Mouse (Mus musculus) T-helper 2 cell (primary cell): ENCODE measurements around the gene Aamp.

Experiments
- in situ Hi-C: fragments of 300-600 bp; cut with MboI, MseI; formaldehyde crosslinking; loops from one replicate; pipeline ENCODE4 v1.15.1; 2025; ENCODE audit warnings: high pct_unique_total_duplicates

Aamp gene

DNA sequence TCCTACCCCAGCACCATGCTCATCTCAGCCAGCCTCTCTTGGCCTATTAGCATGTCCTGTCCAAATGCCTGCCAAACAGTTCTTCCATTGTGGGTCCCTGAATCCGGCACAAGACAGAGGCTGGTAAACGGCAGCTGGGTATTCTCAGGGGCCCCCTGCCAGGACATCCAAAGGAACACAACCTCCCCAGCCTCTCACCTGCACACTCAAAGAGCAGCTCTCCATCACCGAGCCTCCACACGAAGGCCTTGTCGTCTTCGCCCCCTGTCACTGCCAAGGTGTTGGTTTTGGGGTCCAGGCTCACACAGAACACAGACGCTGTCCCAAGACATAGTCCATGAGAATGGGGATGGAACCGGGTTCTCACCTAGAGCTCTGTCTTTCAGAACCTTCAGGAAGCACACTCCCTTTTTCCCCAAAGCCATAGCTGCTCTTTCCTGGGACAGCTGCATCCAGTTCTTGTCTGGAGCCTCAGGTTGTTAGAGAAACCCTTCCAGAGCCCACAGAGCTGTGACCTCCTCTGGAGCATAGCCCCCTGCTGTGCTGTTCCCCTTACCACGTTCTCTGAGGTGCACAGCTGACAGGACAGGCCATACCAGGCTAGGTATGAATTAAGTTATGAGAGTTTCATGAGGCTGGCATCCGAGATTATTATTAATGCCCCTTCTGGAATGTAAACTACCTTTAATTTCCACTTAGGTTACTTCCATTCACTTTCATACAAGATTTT is 1.5 kb downstream of the Aamp start:
- in situ Hi-C loops, result loop anchor here (5.0 kb wide), 1 partner anchor 1034 kb away; the partner anchor contains the start of gene Dnpep

DNA sequence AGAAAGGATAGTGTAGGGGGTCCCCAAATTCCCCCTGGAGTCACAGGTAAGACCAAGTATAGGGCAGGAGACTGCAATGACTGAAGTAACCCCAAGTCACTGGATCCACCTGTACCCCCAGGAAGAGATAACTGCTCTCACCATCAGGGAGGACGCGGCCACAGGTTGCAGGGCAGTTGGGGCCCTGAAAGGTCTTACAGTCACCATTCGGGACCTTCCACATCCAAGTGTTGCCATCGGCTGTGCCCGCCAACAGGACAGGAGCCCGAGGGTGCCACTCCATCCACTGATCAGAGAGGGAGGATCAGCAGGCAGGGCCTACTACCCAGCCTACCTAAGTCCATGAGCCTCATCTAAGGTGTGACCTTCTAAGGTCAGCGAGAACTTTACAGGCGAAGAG is 2.7 kb downstream of the Aamp start:
- in situ Hi-C loops, result loop anchor here (5.0 kb wide), 1 partner anchor 1035 kb away; the partner anchor contains the start of gene Dnpep

DNA sequence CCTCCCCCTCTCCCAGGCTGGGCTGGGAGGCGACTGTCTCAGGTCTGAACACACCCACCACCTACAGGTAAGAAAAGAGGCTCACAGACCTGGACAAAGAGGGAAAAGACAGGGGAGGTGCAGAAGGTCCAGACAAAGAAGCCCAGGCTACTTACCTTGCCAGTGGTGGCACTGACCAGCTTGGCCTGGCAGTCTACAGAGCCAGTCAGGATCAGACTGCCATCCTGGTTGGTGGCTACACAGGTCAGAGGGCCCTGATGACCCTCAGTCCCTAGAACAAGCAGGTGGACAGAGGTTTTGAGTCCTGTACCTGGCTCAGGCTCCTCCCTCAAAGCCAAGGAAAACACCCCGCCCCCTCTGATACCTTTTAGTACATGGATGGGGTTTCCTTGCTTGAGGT is 3.2 kb downstream of the Aamp start:
- in situ Hi-C loops, result loop anchor here (5.0 kb wide), 1 partner anchor 1036 kb away; the partner anchor contains the start of gene Dnpep

DNA sequence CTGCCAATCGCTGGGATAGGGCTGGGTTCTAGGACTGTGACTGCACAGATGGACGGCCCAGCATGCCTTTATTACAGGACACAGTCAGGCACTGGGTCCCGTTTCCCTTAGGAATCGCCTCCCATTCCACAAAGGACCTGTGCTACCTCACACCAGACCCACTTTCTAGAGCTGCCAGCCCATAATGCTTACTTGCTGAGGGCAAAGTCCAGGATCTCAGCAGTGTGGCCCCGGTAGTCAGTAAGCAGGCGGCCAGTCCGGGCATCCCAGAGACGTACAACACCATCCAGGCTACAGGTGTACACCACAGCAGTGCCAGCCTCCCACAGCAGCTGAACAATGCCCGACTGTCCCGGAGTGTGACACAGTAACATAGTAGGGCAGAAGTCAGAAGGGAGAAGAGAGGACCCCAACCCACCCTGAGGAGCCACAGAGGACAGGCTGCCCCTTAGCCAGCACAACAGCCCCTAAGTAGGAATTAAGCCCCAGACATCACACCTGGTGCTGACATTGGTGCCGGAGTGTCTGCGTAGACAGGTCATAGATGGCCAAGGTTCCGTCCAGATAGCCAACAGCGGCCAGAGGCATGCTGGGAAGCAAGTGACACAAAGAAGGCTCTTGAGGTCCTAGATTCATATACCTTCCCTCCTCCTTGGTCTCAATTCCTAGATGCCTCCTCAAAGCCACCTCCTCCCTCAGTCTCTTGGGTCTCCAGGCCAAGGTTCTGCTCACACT is 3.8 kb downstream of the Aamp start:
- in situ Hi-C loops, result loop anchor here (5.0 kb wide), 1 partner anchor 1037 kb away; the partner anchor contains the start of gene Dnpep

DNA sequence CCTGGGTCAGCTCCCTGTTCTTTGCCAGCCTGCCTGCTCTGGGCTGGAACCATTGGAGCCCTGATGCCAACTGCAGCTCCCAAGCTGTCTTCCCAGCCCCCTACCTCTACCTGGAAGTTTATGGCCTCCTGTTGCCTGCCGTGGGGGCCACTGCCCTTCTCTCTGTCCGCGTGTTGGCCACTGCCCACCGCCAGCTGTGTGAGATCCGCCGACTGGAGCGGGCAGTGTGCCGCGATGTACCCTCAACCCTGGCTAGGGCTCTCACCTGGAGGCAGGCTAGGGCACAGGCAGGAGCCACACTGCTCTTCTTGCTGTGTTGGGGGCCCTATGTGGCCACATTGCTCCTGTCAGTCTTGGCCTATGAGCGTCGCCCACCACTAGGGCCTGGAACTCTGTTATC is 5.5 kb downstream of the Aamp start:
- in situ Hi-C loops, result no loop called here

DNA sequence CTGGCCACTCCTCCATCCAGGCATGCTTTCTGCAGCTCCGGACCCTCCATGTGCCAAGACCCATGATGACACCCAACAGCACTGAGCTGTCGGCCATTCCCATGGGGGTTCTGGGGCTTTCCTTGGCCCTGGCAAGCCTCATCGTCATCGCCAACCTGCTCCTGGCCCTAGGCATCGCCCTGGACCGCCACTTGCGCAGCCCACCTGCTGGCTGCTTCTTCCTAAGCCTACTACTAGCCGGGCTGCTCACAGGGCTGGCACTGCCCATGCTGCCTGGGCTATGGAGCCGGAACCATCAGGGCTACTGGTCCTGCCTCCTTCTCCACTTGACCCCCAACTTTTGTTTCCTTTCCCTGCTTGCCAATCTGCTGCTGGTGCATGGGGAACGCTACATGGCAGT is 6.0 kb downstream of the Aamp start, which contains the start of gene Gpbar1:
Gene Gpbar1, plus strand, starts transcription at position 13 of the 400 bp plus-strand sequence.
- in situ Hi-C loops, result no loop called here

DNA sequence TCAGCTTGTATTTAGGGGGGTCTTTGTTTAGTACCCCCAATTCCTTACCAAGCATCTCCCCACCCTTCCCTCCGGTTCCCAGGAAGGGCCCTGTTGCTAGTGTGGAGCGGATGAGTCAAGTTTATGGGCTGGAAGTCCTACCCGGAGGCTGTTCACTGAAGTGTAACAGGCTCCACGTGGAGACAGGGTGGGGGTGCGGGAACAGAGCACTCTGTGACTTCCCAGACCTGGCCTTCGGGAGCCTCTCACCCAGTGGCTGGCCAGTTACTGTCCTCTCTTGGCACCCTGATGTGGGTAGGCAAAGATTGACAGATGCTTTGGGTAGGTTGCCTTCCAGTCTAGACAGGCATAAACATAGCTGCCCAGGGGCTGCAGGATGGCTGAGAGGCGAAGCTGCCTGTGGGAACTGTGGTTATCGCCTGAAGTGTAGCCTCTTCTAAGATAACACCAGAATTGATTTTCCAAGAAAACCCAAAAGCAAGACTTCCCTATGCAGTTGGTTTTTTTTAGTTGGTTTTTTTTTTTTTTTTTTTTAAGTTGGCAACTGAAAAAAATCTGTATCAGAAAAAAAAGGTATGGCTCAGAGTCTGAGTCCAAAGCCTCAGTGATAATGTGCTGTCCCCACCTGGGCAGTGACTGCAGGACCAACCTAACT is 6.5 kb downstream of the Aamp start:
- in situ Hi-C loops, result no loop called here

DNA sequence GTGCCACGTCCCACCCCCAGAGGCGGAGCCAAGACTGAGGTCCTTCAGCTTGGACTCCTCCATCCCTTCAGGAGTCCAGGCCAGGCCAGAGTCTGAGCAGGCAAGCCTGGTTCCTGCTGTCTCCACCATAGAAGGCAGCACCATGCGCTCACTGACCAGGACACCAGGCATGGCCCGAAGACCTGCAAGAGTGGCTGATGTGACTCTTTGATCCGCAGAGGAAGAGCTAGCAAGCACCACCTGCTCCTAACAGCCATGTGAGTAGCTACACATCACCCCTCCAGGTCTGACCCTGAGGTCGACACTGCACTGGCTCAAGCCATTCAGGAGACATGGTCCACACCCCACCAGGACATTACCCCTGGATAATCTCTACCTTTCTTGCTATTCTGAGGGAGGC is 7.5 kb downstream of the Aamp start:
- in situ Hi-C loops, result no loop called here

DNA sequence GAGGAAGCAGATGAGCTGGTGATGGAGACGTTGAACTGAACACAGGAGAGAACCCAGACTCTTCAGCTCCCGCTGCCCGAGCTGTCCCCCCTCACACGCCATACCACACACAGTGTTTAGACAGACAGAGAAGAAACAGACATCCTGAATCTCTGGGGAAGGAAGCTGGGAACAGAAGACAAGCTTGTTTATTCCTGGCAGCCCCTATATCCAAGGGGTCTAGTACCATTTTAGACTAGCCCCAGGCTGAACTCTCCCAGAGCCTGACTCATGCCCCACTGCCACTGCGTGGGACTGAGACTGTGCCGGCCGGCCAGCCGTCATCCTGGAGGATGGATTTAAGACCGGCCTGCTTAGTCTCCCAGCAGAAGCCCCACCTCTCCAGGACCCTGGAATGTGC is 9.5 kb downstream of the Aamp start:
- in situ Hi-C loops, result no loop called here

DNA sequence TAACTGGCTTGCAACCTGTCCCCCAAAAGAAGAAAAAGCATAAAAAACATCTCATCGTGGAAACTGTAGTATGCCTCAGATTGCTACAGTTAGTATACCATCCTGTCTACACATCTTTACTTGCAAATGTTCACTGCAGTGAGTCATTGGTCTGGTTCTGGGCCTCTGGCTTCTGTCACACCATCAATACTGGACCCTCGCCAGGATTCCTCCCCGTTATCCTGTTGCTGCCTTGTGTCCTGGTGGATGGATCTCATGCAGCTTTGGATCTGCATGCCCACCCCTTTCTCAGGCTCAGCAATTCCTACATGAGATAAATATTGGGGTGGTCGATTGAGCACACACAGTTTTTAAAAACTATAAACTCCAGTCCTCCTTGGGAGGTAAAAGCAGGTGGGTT is 12.9 kb downstream of the Aamp start:
- in situ Hi-C loops, result no loop called here

DNA sequence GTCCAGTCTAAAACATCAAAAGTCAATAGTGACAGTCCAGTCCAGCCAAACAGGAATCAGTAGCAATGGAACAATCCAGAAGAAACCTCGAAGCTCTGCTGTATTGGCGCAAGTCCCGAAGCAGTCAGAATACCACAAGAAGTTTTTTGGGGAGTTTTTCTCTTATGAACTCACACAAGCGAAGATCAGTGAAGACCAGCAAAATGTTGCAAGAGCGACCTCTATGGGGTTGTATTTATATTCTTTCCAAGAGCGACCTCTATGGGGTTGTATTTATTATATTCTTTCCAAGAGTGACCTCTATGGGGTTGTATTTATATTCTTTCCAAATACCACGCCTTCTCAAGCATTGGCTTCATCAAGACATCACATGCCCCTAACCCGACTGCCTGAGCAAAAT is 15.8 kb downstream of the Aamp start:
- in situ Hi-C loops, result loop anchor here (10.0 kb wide), 1 partner anchor 306 kb away; no protein-coding TSS in a partner anchor

DNA sequence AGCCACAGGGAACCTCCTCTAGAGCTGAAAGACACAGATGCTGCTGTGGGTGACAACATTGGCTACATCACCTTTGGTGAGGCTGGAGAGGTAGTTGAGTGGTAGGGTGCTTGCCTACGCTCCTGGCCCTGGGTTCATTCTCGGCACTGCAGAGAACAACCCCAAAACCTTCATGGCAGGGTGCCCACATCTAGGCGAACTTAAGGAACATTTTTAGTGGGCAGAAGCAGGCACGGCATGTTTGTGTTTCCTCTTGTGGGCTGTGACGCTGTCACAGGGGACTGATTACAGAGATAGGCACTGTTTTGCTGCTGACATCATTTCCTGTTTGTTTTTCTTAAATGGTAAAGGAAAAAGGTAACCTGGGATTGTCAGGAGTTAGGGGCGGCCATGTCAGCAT is 22.0 kb downstream of the Aamp start:
- in situ Hi-C loops, result loop anchor here (10.0 kb wide), 1 partner anchor 312 kb away; no protein-coding TSS in a partner anchor

DNA sequence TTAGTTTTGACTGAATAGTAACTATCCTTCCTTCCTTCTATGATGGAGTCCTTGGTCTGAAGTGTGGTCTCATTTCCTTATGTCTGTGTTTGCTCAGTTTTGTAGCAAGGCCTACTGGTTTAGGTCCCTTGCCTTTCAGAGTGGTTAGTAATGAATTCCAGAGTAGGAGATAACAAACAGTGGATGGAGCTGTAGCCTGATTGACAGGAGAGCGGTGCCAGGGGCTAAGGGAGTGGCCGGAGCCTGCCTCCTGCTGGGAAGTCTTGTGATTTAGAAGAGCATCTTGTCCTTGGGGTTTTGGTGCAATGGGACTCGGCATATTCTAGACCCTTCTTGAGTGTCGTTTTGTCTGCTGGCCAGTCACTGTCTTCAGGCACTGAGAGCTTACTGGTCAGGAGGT is 27.8 kb downstream of the Aamp start:
- in situ Hi-C loops, result no loop called here

DNA sequence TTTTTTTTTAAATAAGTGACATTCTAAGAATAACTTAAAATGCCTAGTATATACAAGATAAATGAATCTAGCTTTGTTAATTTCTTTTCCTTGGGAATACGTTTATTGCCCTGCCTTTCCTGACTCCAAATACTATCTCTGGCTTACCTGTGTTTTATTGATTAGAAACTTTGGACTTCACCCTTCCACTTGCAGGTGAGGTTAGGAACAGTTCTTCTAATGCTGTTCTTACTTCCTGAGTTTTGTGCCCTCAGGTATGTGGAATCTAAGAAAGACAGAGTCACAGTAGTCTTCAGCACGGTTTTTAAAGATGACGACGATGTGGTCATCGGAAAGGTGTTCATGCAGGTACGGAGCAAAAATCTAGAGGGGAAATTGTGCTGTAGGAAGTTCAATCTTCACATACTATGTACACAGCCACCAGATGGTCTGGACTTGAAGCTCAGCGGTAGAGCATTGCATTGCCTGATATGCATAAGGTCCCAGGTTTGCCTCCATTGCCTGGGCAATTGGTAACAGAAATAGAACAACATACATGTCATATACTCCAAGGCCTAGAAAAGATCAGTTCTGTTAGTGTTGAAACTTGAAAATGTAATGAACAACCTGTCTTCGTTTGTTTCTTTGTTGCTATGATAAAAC is 28.7 kb downstream of the Aamp start:
- in situ Hi-C loops, result no loop called here

DNA sequence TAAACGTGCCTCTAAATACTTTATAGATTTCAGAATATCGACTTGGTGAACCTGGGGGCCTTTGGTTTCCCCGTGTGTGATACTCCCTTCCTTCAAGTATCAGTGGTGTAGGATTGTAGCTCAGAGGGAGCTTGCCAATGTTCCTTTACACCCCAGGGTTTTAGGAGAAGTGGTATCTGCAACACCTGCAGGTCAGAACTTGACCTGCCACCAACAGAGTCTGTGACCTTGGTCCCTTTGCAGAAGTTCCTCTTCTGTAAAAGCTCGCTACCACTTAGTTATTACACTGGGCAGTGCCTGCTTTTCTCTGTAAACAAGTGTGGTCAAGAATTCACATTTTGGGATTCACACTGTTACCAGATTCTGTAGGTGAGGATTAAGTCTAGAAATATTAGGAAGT is 34.4 kb downstream of the Aamp start:
- in situ Hi-C loops, result no loop called here

DNA sequence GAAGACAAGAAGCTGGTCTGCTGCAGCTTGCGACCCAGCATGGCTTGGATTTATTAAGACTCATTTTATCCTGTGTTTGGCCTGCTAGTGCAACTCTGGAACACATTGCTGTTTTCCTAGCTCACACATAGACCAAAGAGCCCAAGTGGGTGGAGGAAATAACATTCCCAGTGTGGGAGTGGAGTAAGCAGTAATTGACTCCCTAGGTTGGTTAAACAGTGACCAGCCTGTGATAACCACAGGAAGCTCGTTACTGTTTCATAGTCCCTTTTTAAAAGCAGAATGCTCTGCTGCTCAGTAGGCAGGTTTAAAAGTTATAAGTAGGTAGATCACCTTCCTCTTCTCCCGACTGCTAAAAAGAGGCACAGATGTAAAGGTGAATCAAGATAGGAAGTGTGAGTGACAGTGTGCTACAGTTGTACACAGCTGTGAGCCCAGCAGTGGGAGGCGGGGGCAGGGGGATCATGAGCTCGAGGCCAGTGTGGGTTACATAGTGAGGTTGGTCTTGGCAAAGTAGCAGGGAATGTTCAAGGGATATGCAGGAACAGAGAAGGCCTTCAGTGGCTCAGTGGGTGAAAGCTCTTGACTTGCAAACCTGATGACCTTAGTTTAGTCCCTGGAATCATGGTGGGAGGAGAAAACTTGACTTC is 35.1 kb downstream of the Aamp start:
- in situ Hi-C loops, result loop anchor here (25.0 kb wide), 1 partner anchor 963 kb away; the partner anchor contains the start of genes Glb1l, Stk16 and Tuba4a

DNA sequence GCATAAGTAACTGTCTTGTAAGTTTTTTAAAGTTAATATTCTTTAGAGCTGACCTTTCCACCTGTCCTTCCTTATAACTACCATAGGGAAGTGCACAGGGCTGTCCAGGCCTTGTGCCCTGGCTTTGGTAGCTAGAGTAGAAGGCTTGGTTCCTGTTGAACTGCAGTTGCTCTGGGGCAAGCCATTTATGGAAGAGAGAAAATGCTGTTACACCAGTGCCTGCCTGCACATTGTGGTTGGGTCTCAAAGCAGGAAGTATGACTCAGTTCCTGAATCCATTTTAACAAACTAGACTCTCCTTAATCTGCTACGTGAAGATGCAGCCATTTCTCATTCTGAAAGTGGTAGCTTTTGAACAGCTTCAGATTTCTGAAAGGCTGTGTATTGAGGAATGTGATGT is 35.7 kb downstream of the Aamp start:
- in situ Hi-C loops, result loop anchor here (25.0 kb wide), 1 partner anchor 964 kb away; the partner anchor contains the start of genes Glb1l, Stk16 and Tuba4a

DNA sequence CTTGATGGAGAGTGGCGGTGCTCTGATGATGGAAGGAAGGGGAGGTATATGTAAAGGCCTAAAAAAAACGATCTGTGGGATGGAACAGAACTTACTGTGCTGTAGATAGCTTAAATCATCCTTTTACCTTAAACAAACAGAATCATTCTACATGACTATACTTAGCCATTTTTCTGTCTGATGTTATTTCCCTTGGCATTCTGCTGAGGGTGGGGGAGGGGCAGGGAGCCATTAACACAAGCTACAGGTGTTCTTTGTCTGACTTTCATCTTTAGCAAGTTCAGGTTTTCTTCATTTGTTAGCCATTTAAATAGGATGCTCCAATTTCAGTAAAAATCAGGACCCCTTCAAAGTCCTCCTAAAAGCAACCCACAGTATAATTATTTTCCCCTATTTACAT is 39.0 kb downstream of the Aamp start:
- in situ Hi-C loops, result loop anchor here (25.0 kb wide), 1 partner anchor 967 kb away; the partner anchor contains the start of genes Glb1l, Stk16 and Tuba4a

DNA sequence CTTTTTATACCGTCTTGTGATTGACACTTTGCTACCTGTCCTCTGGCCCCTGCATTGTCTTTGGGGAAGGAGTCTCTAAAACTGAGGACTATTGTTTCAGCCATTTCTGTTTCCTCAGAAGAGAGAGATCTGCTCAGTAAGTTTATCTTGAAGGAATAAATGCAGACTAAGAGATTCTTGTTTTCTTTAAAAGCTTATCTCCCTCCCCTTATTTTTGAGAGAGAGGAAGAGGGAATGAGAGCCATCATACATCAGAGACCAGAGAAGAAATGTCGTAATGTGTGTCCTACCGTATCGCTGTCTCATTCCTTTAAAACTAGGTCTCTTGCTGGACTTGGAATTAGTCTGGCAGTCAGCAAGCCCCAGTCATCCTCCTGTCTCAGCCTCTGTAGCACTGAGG is 43.7 kb downstream of the Aamp start:
- in situ Hi-C loops, result loop anchor here (25.0 kb wide), 1 partner anchor 971 kb away; the partner anchor contains the start of genes Glb1l, Stk16 and Tuba4a

DNA sequence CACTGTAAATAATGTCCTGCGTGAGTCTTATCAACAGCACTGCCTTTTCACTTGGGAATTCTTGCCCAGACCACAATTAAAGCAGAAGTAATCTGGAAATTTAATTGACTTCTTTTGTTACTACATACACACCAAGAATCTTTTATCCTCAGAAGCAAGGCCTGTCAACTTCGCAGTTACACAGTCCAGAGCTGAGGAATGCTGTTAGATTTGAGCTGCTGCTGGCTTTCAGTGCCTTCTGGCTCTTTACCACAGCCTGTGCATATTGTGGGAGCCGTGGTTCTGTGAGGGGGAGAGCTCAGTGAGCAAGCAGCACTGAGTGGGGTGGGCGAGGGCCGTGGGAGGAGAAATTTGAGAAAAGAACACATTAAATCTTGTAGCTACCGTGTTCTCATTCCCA is 44.2 kb downstream of the Aamp start:
- in situ Hi-C loops, result loop anchor here (25.0 kb wide), 1 partner anchor 972 kb away; the partner anchor contains the start of genes Glb1l, Stk16 and Tuba4a

DNA sequence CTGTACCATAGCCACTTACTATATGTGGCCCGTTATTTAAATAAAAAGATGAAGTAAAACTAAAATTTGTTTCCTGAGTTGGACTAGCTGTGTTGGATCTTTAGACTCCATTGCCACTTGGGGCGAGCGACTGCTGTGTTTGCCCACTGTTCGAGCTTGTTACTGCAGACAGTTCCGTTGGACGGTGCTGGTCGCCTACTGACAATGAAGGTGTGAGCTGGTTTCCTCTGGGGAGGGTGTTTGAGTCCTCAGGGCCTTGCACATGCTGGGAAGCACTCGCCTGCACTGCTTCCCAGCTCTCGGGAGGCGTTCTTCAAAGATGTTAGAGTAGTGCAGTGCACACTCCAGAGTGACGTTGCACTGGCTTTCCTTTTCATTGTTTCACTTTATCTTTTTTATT is 44.9 kb downstream of the Aamp start:
- in situ Hi-C loops, result loop anchor here (25.0 kb wide), 1 partner anchor 973 kb away; the partner anchor contains the start of genes Glb1l, Stk16 and Tuba4a
